Mouse (Mus musculus) cerebellum, postnatal 25 days (tissue): ENCODE measurements around the gene Ptpn4.

Experiments
- DNase-seq, 2 experiments: peaks; one replicate each; pipeline ENCODE4 v3.0.0; 2021; ENCODE audit warnings: mixed read lengths in 2 of 2

The Ptpn4 gene

DNA sequence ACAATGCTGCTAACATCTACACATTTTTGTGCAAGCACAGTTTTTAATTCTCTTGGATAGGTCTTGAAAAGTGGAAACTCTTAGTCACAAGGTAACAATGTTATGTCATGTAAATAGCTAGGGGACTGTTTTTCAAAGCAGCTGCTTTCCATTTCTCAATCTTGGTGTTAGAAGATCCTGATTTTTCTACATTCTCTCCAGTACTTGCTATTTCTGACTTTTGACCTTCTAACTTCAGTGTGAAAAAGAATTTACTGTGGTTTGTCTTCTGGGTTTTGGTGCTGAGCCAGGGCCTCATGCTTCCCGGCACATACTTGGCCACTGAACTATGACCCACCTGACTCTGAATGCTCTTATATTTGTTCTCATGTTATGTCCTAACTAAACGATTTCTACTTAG is 197.4 kb downstream of the Ptpn4 start:
- DNase-seq = no peak

DNA sequence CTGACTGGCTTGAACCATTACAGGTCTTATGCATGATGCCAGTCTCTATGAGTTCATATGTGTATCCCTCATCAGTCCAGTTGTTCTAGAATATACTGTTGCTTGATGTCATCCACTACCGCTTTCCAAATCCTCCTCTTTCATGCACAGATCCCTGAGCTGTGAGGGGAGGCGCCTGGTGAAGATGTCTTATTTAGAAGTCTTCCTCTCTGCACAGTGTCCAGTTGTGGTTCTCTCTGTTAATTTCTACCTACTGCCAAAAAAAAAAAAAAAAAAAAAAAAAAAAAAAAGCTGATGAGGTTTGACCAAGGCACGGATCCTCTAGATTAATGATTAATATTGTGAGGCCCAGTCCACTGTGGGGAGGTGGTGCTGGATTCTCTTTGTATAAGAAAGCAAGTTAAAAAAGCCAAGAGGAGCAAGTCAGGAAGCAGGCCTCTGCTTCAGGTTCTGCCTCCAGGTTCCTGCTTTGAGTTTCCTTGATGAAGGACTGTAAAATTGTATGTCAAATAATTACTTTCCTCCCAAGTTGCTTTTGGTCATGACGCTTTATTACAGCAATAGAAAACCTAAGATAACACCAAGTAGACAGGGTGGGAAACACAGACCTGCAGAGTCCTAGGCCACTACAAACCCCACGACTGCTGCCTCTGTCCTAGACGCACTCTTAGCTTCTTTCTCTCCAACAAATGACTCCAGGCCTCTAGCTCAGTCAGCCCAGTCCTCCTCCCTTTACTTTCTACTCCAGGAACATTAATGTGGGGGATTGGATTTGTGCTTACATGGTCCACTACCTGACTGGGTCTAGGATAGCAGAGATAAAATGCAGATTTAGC is 200.0 kb downstream of the Ptpn4 start:
- no peak for DNase-seq

DNA sequence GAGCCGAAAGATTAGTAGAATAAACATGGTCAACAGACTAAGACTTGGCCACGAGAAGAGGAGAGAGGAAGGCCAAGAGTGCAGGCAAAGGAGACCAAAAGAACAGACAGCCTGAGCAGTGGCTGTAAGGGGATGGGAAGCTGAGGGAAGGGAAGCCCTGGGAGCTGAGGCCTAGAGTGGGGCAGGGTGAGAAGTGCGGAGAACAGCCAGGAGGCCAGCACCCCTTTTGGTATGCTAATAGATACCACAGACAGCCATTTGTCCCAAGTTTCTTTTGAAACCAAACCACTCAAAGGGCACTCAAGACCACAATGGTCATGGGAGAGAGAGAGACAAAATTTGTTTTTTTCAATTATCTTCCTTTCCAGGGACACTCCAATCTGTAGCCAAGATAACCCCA is 202.7 kb downstream of the Ptpn4 start:
- DNase-seq = no peak

DNA sequence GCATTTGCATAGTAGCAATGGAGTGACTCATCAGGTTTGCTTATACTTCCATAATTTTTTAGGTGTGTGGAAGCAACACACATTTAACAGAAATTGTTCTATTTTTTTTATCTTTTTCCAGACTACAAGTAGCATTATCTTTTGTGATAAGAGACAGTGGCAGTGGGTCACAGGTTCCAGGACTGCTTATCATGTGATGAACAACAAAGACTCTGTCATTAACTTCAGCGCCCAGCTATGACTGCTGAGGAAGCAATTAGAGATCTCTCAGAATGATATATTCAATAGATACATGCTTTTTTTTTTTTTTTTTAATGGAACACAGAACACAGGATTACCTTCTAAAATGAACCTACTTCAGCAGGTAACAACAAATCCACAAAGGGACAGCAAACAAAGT is 207.0 kb downstream of the Ptpn4 start:
- DNase-seq = no peak

DNA sequence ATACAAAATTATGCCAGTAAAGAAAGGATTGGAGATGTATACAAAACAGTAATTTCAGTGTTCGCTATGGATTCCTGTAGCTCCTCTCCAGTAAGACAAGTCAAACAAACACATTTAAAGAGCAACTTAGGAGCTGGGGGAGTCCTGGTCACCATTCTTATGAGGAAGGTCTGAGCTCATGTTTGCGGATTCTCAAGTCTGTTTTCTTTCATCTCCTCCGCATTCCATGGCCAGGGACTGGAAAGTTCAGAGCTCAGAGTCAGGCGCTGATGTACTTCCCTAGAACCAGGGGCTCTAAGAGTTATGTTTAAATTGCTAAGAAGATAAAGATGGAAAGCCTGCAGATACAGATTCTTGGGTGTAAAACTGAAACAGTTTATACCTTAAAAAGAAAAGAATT is 210.6 kb downstream of the Ptpn4 start:
- no peak for DNase-seq

DNA sequence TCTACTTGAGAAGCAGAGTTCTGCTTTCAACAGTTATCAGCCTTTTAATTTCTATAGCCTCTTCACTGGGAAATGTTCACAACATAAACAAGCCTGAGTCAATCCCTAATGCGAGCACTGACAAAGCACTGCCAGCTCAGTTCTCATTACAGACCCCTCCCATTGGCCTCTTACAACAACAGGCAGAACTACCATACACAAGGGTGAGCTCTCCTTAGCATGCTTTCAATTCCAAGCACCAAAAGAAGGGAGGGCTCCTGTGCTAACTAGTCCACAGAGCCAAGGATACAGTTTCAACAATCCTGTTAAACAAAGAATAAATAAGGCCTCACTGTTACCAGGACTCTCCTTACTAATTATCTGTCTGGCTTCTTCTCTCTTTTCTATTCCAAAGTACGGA is 213.0 kb downstream of the Ptpn4 start:
- DNase-seq = no peak

DNA sequence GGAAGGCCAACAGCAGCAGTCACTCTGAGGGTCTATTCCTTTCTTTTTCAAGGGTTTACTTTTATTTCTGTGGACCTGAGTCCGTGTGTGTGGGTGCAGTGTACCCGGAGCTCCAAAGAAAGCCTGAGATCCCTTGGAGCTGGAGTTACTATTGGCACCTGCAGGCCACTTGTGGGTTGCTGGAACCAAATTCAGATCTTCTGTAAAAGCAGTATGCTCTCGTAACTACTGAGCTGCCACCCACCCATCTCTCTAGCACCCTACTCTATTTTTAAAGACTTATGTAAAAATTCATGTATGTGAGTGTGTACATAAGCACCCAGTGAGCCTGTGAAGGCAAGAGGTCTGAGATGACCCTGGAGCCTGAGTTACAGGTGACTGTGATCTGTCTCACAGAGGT is 232.0 kb downstream of the Ptpn4 start:
- DNase-seq = no peak
